Mouse (Mus musculus) midbrain, embryonic 16.5 days (tissue): ENCODE measurements around the gene Ephx1. TPM values are rescaled to one million over a fixed set of nuclear protein-coding genes. Genes with fewer than 3 reads are reported as not detected.
"Not testable (repeated sequence)": the region's sequence is repeated elsewhere in the genome, so short reads cannot be mapped to it uniquely, and the experiment has no call there.

Experiments
- ATAC-seq: fragments of 200-750 bp; cut with Nextera tagmentation; 2 replicates; pipeline ENCODE4 v1.8.0; 2017; ENCODE audit warnings: moderate TSS enrichment
- H3K27ac ChIP-seq: fragments of 300-500 bp; sonication (generic); 2 replicates; pipeline ENCODE4 v1.5.1; 2014; ENCODE audit warnings: mild to moderate bottlenecking, low read length, mixed read lengths
- H3K27me3 ChIP-seq: fragments of 300-500 bp; sonication (generic); 2 replicates; pipeline ENCODE4 v1.6.1; 2014; ENCODE audit warnings: low read depth, low read length, mixed read lengths; ENCODE audit not compliant: control insufficient read depth, insufficient read depth
- H3K36me3 ChIP-seq: fragments of 300-500 bp; sonication (generic); 2 replicates; pipeline ENCODE4 v1.6.1; 2014; ENCODE audit warnings: mild to moderate bottlenecking, low read length, moderate library complexity, mixed read lengths; ENCODE audit not compliant: control insufficient read depth, insufficient read depth
- H3K4me1 ChIP-seq: fragments of 300-500 bp; sonication (generic); 2 replicates; pipeline ENCODE4 v1.6.1; 2014; ENCODE audit warnings: mild to moderate bottlenecking, low read length, mixed read lengths; ENCODE audit not compliant: control insufficient read depth, insufficient read depth
- H3K4me2 ChIP-seq: fragments of 300-500 bp; sonication (generic); 2 replicates; pipeline ENCODE4 v1.6.1; 2014; ENCODE audit warnings: mild to moderate bottlenecking, low read length, mixed read lengths
- H3K4me3 ChIP-seq: fragments of 300-500 bp; sonication (generic); 2 replicates; pipeline ENCODE4 v1.5.1; 2014; ENCODE audit warnings: low read depth, mild to moderate bottlenecking, low read length, moderate library complexity, mixed read lengths
- H3K9ac ChIP-seq: fragments of 300-500 bp; sonication (generic); 2 replicates; pipeline ENCODE4 v1.6.1; 2014; ENCODE audit warnings: low read depth, low read length, mixed read lengths
- H3K9me3 ChIP-seq: fragments of 300-500 bp; sonication (generic); replicated peaks from 2 replicates; pipeline ENCODE4 v1.6.1; 2014; ENCODE audit warnings: mild to moderate bottlenecking, low read length, mixed read lengths; ENCODE audit not compliant: control insufficient read depth, poor library complexity, severe bottlenecking
- WGBS: fragments of 180-500 bp; shearing (Covaris S2); extraction: QIAGEN DNeasy Blood & Tissue Kit; methylation state at CpG from one replicate; pipeline ENCODE4 v1.1.7; 2014; 5-methylcytosine and 5-hydroxymethylcytosine counted together
- polyA plus RNA-seq: library from polyadenylated mRNA; unstranded; fragments of >200 nt; fragmentation: Nextera tagmentation; extraction: Ambion mirVana; gene quantifications from 2 replicates; pipeline ENCODE4 v1.2.1, GENCODE M21; 2015

Ephx1 gene
- polyA plus RNA-seq, 1 experiment from 2014 or later: 8.2 TPM

- no peak overlapping the region for H3K27ac ChIP-seq
- no peak overlapping the region for H3K9ac ChIP-seq
- no peak overlapping the region for H3K4me3 ChIP-seq
- H3K27me3 ChIP-seq: no peaks in the 10 kb centered on the region
- WGBS: 66% methylated on average over 1 of the region's 1 CpGs
- no peaks in the 10 kb centered on the region for H3K4me1 ChIP-seq
- H3K9me3 ChIP-seq: no peaks in the 10 kb centered on the region
- no peak overlapping the region for H3K4me2 ChIP-seq
- H3K36me3 ChIP-seq: no peaks in the 10 kb centered on the region
- ATAC-seq: no peak
These were observed 26.8 kb upstream of the Ephx1 start for GRCm38 (mm10) chr1:181047520-181047919.

- WGBS: 15% methylated on average over 4 of the region's 4 CpGs
- Histone ChIP-seq H3K4me3 (no peak overlapping the region), H3K36me3 (no peaks in the 10 kb centered on the region), H3K9ac (no peak overlapping the region), H3K27me3 (peaks cover 2% of the 10 kb centered on the region; the same call in 1 of the 2 replicates), H3K27ac (no peak overlapping the region), H3K4me2 (peak overlapping the region; percentile 8; the same call in 1 of the 2 replicates), H3K9me3 (no peaks in the 10 kb centered on the region), H3K4me1 (no peaks in the 10 kb centered on the region)
- ATAC-seq: no peak
These were observed 18.9 kb upstream of the Ephx1 start for GRCm38 (mm10) chr1:181039652-181040051.

GRCm38 (mm10) chr1:181037623-181038022 is 16.9 kb upstream of the Ephx1 start:
- WGBS: 84% methylated on average over 4 of the region's 4 CpGs
- no peak overlapping the region for H3K4me3 ChIP-seq
- ATAC-seq: no peak

GRCm38 (mm10) chr1:181035015-181035778 is 14.5 kb upstream of the Ephx1 start:
- not testable (repeated sequence) for ATAC-seq, H3K4me1 ChIP-seq, H3K4me2 ChIP-seq, H3K9ac ChIP-seq, H3K27ac ChIP-seq, H3K36me3 ChIP-seq, H3K9me3 ChIP-seq, H3K4me3 ChIP-seq, H3K27me3 ChIP-seq
- WGBS: 81% methylated on average over 5 of the region's 5 CpGs

More at GRCm38 (mm10) chr1:181037623-181038022, 16.9 kb upstream of the Ephx1 start:
- no peak overlapping the region for H3K9ac ChIP-seq
- no peaks in the 10 kb centered on the region for H3K9me3 ChIP-seq
- no peak overlapping the region for H3K27ac ChIP-seq
- peaks cover 2% of the 10 kb centered on the region; the same call in 1 of the 2 replicates for H3K27me3 ChIP-seq
- no peak overlapping the region for H3K4me2 ChIP-seq
- no peaks in the 10 kb centered on the region for H3K36me3 ChIP-seq
- H3K4me1 ChIP-seq: no peaks in the 10 kb centered on the region

- no peaks in the 10 kb centered on the region for H3K27me3 ChIP-seq
- H3K9me3 ChIP-seq: no peaks in the 10 kb centered on the region
- no peak for ATAC-seq
- no peaks in the 10 kb centered on the region for H3K36me3 ChIP-seq
- WGBS: 16% methylated on average over 1 of the region's 1 CpGs
- no peaks in the 10 kb centered on the region; the same call in 1 of the 2 replicates for H3K4me1 ChIP-seq
- H3K4me3 ChIP-seq: no peak overlapping the region
- no peak overlapping the region for H3K27ac ChIP-seq
- no peak overlapping the region for H3K9ac ChIP-seq
- no peak overlapping the region for H3K4me2 ChIP-seq
These were observed 1.6 kb upstream of the Ephx1 start for GRCm38 (mm10) chr1:181022265-181022664.

- Histone ChIP-seq H3K36me3 (no peaks in the 10 kb centered on the region), H3K9ac (no peak overlapping the region), H3K4me3 (no peak overlapping the region), H3K27ac (no peak overlapping the region), H3K27me3 (no peaks in the 10 kb centered on the region), H3K4me1 (peaks cover under 1% of the 10 kb centered on the region; the same call in 1 of the 2 replicates), H3K9me3 (no peaks in the 10 kb centered on the region), H3K4me2 (no peak overlapping the region)
- 68% methylated on average over 7 of the region's 7 CpGs for WGBS
- ATAC-seq: no peak
These were observed 773 bp upstream of the Ephx1 start for GRCm38 (mm10) chr1:181021488-181021865.

GRCm38 (mm10) chr1:181017890-181018420 is 2.7 kb downstream of the Ephx1 start:
- H3K4me2 ChIP-seq: no peak overlapping the region
- no peak for ATAC-seq

GRCm38 (mm10) chr1:181017212-181017711 is 3.4 kb downstream of the Ephx1 start:
- Histone ChIP-seq H3K9me3 (no peaks in the 10 kb centered on the region), H3K9ac (peak overlapping the region; percentile 63), H3K36me3 (no peaks in the 10 kb centered on the region), H3K27me3 (no peaks in the 10 kb centered on the region), H3K27ac (peak overlapping the region; percentile 34; the same call in 1 of the 2 replicates), H3K4me2 (peak overlapping the region; percentile 98), H3K4me3 (peak overlapping the region; percentile 55), H3K4me1 (peaks cover 2% of the 10 kb centered on the region; the same call in 1 of the 2 replicates)
- WGBS: under 1% methylated on average over 22 of the region's 22 CpGs
- ATAC-seq: peak; percentile 89

More at GRCm38 (mm10) chr1:181017890-181018420, 2.7 kb downstream of the Ephx1 start:
- H3K9me3 ChIP-seq: no peaks in the 10 kb centered on the region
- H3K27ac ChIP-seq: no peak overlapping the region
- peaks cover 2% of the 10 kb centered on the region; the same call in 1 of the 2 replicates for H3K4me1 ChIP-seq
- no peaks in the 10 kb centered on the region for H3K27me3 ChIP-seq
- 75% methylated on average over 13 of the region's 13 CpGs for WGBS
- H3K9ac ChIP-seq: no peak overlapping the region
- H3K4me3 ChIP-seq: no peak overlapping the region
- H3K36me3 ChIP-seq: no peaks in the 10 kb centered on the region
